ENCODE assay signal across 18 mouse cellular contexts in genomic region chr15:84809275-84809952, GRCm38 (mm10). TPM values are rescaled to one million over a fixed set of nuclear protein-coding genes. Genes with fewer than 3 reads are reported as not detected.
DNase-seq lines count a peak whose midpoint lies in the region; ATAC-seq and TF ChIP-seq lines count a peak whose summit lies in the region.
"Had no signal": no experiment of that assay in that cellular context is flagged by ENCODE, and none has a peak within 500 bp of the region (broad histone marks: within the 10 kb centered on the region; RNA-seq: fewer than 3 reads in every experiment).

No protein-coding gene starts in this region.

- H3K4me1 ChIP-seq in cerebellum, adult 2 months (ENCODE audit: control insufficient read depth, insufficient read depth, low read length), result peaks cover 45% of the 10 kb centered on the region
- peaks cover 8% of the 10 kb centered on the region for H3K4me1 ChIP-seq in limb, embryonic 14.5 days (ENCODE audit: control insufficient read depth, insufficient read depth, low read length)
- H3K4me1 ChIP-seq in forebrain, embryonic 15.5 days, result peaks cover 33% of the 10 kb centered on the region
- H3K4me1 ChIP-seq: embryonic facial prominence, embryonic 12.5 days had no signal

- H3K27me3 ChIP-seq in cerebellum, adult 2 months (ENCODE audit: control insufficient read depth, insufficient read depth, low read length), result no peaks in the 10 kb centered on the region
- no peaks in the 10 kb centered on the region; the same call in 1 of the 2 replicates for H3K27me3 ChIP-seq in limb, embryonic 14.5 days (ENCODE audit: control insufficient read depth, insufficient read depth, low read length)
- H3K27me3 ChIP-seq in forebrain, embryonic 15.5 days, result no peaks in the 10 kb centered on the region
- H3K27me3 ChIP-seq: embryonic facial prominence, embryonic 12.5 days; neural tube, embryonic 12.5 days had no signal

- no peaks in the 10 kb centered on the region for H3K9me3 ChIP-seq in limb, embryonic 14.5 days (ENCODE audit: control insufficient read depth, low read length)
- no peaks in the 10 kb centered on the region for H3K9me3 ChIP-seq in forebrain, embryonic 15.5 days
- H3K9me3 ChIP-seq: embryonic facial prominence, embryonic 12.5 days; neural tube, embryonic 12.5 days had no signal

- no peak overlapping the region for H3K4me3 ChIP-seq in cerebellum, adult 2 months (replicated peaks; ENCODE audit: insufficient read depth, low read depth, low read length)
- H3K4me3 ChIP-seq in limb, embryonic 14.5 days (replicated peaks; ENCODE audit: low read length), result no peak overlapping the region
- H3K4me3 ChIP-seq in forebrain, embryonic 15.5 days, result no peak overlapping the region
- H3K4me3 ChIP-seq: embryonic facial prominence, embryonic 12.5 days; heart, adult 2 months; neural tube, embryonic 12.5 days had no signal

- no peak for TF ChIP-seq CTCF in cerebellum, adult 2 months (IDR thresholded peaks at IDR 0.05; ENCODE audit: borderline replicate concordance, insufficient read depth, low read depth, low read length)

- ATAC-seq in limb, embryonic 14.5 days (ENCODE audit: low FRiP score, low read depth), result no peak
- ATAC-seq in forebrain, embryonic 15.5 days (replicated peaks), result no peak
- ATAC-seq: midbrain, embryonic 16.5 days had no signal

- 44% methylated on average over 21 of the region's 21 CpGs for WGBS in cerebellum, adult 2 months
- 15% methylated on average over 21 of the region's 21 CpGs for WGBS in limb, embryonic 14.5 days
- 70% methylated on average over 21 of the region's 21 CpGs for WGBS in forebrain, embryonic 15.5 days

- no peak overlapping the region for H3K4me2 ChIP-seq in limb, embryonic 14.5 days (replicated peaks; ENCODE audit: low read depth, low read length, severe bottlenecking)
- no peak overlapping the region for H3K4me2 ChIP-seq in forebrain, embryonic 15.5 days (replicated peaks)
- H3K4me2 ChIP-seq: embryonic facial prominence, embryonic 12.5 days; neural tube, embryonic 12.5 days had no signal

- TF ChIP-seq POLR2A in cerebellum, adult 2 months (IDR thresholded peaks at IDR 0.05; ENCODE audit: borderline replicate concordance, insufficient read depth, low read length), result no peak
- no peak for TF ChIP-seq POLR2A in limb, embryonic 14.5 days (IDR thresholded peaks at IDR 0.05; ENCODE audit: borderline replicate concordance, extremely low read depth, insufficient read depth, insufficient read length)

- intact Hi-C loops in heart, postnatal 10 days (cut with DNase I), result no loop called here
- intact Hi-C loops in left cerebral cortex, postnatal 10 days (cut with DNase I), result no loop called here

- H3K27ac ChIP-seq in cerebellum, adult 2 months (ENCODE audit: insufficient read depth, low read length), result no peak overlapping the region
- H3K27ac ChIP-seq in limb, embryonic 14.5 days (replicated peaks; ENCODE audit: low read depth, low read length), result no peak overlapping the region
- H3K27ac ChIP-seq in forebrain, embryonic 15.5 days (replicated peaks), result no peak overlapping the region
- H3K27ac ChIP-seq: embryonic facial prominence, embryonic 12.5 days; heart, adult 2 months; macrophage; neural tube, embryonic 12.5 days had no signal

- H3K36me3 ChIP-seq in limb, embryonic 14.5 days (ENCODE audit: control insufficient read depth, insufficient read depth, low read length), result 0 out of 2 replicates have a peak, but pooled peaks cover 3% of the 10 kb centered on the region
- H3K36me3 ChIP-seq in forebrain, embryonic 15.5 days, result peaks cover 10% of the 10 kb centered on the region

- DNase-seq in heart, adult 11 months, result peak; percentile 92
- DNase-seq in heart, postnatal 10 days, result no peak
- DNase-seq in cerebellum, adult 2 months, result peak; percentile 60 to 69
- peak; percentile 67 for DNase-seq in hindlimb bud, embryonic 11.5 days (ENCODE audit: extremely low spot score, low read depth, low spot score)
- peak; percentile 21 for DNase-seq in limb, embryonic 14.5 days (ENCODE audit: low spot score)
- no peak for DNase-seq in left cerebral cortex, postnatal 10 days (ENCODE audit: extremely low spot score in 1 of 2, low spot score in 2 of 2)
- DNase-seq in thymus, adult 18-20 months, result no peak
- DNase-seq: adrenal gland, adult 2 months; B cell, adult 2 months; heart, adult 2 months; kidney, adult 2 months; lung, adult 2 months; retina, postnatal 1 day had no signal

- H3K9ac ChIP-seq in limb, embryonic 14.5 days (ENCODE audit: low read depth, low read length, severe bottlenecking), result no peak overlapping the region
- H3K9ac ChIP-seq in forebrain, embryonic 15.5 days (replicated peaks), result no peak overlapping the region
- H3K9ac ChIP-seq: embryonic facial prominence, embryonic 12.5 days; neural tube, embryonic 12.5 days had no signal

RNA-seq across cellular contexts. Expression of gene Phf21b, which starts 46.4 kb away (rescaled TPM):
- total RNA-seq in heart, postnatal 10 days (2021), result 1 to 10 TPM; 2.0 to 2.9 TPM
- polyA plus RNA-seq in cerebellum, adult 2 months (2012; rRNA removed), result 36.5 and 37.1 TPM in 2 replicates
- 6.9 and 10.0 TPM in 2 replicates for polyA plus RNA-seq in limb, embryonic 14.5 days (2012; rRNA removed)
- 0.43 and 0.68 TPM in 2 replicates for polyA plus RNA-seq in limb, embryonic 14.5 days (2014; fragmentation: Nextera tagmentation; extraction: Ambion mirVana)
- 1 to 10 TPM; 7.9 to 9.2 TPM for total RNA-seq in left cerebral cortex, postnatal 10 days (2021)
- polyA plus RNA-seq in forebrain, embryonic 15.5 days (2015; fragmentation: Nextera tagmentation; extraction: Ambion mirVana), result 11.0 and 13.0 TPM in 2 replicates

Comparison
In these comparisons a context has a peak if more than half of its experiments do, and no peak if none do; other contexts are left out.
1. DNase-seq: peak in heart, adult 11 months (single experiment), cerebellum, adult 2 months (2 of 2), hindlimb bud, embryonic 11.5 days (single experiment) and limb, embryonic 14.5 days (single experiment); none in heart, postnatal 10 days (0 of 2), left cerebral cortex, postnatal 10 days (0 of 2) and thymus, adult 18-20 months (0 of 2).